Mouse (Mus musculus) cortical plate, adult 2 months (tissue): ENCODE results near the gene Fam92a.

Experiments used
- CTCF ChIP-seq: fragments of 200-500 bp; IDR thresholded peaks from 2 replicates; pipeline ENCODE4 v1.5.1; 2011; ENCODE audit warnings: mild to moderate bottlenecking, control low read depth, low read length; ENCODE audit not compliant: insufficient read depth; ENCODE audit errors: extremely low read depth
- POLR2A ChIP-seq: fragments of 200-500 bp; IDR thresholded peaks from 2 replicates; pipeline ENCODE4 v1.6.1; 2011; ENCODE audit warnings: mild to moderate bottlenecking, low read length, control low read depth; ENCODE audit not compliant: insufficient read depth; ENCODE audit errors: extremely low read depth

DNA sequence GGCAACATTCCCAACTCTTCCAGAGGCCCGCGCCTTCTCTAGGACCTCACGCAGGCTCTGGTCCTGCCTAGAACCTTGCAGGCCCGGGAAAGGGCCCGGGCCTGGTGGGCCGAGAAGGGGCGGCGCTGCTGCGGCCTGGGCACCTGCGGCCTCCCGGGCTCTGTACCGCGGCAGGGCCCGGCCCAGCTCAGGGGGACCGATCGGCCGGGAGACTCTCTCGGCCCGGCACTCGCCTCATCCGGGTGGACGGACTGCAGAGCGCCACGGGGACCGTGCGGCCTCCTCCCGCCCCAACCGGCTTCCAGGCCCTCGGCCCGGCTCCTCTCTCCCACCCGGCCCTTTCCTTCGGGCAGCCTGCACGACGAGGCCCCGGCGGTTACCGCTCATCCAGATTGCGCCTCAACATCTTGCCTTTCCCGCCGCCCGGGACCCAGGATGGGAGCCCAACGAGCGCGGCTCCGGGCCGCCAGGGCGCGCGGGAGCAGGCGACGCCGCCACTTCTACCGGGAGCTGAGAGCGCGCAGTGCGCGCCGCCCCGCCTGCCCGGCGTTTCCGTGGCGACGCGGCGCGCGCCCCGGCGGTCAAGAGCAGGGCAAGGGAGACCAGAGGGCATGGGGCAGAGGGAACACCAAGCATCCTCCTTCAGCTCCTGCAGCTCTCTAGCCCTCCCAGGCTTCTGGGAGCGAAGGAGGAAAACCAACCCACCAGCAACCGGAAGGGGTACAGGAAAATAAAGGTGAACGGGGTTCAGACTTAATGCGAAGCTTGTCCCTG is at the start of gene Fam92a:
- TF ChIP-seq CTCF = no peak
- peak; percentile 70; the same call in 1 of the 2 replicates for TF ChIP-seq POLR2A
